Mouse (Mus musculus): ENCODE data around the gene Gm47841.

Gene Gm47841

DNA sequence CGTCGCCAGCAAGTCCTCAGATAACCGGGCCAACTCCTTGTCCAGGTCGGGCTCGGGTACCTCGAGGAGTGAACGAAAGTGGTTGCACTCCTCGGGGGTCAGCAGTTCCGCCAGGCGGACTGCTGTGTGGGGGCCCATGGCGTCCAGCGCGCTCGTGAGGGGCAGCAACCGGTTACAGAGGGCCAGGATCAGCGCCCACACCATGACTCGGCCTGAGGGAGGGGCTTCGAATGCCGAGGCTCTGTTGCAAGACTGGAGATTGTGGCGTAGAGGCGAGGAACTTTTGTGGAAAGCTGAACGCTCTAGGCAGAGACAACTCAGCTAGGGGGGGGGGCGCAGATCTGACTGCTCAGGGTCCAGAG is at the start of gene Gm47841:
Gm47841 (minus strand) TSS at position 204 of the 362 bp plus-strand sequence.
- no peak for DNase-seq (ENCODE audit: low spot score in 2 of 2)

DNA sequence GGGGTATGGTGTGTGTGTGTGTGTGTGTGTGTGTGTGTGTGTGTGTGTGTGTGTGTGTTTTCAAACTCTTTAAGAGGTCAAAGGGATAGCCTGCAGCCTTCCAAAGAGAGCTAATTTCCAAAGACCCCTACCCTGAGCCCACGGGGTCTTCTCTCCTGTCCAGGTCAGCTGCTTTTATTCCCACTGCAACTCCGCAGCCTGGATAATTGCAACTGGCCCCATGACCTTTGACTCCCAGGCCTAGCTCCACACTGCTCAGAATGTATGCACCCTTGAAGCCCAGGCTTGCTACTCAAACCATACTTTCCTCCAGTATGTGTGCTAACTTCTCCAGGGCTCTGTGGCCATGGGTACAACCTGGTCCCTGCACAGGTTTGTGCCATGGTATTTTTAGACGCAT is 48.2 kb upstream of the Gm47841 start:
- no peak for DNase-seq (ENCODE audit: low spot score in 2 of 2)

DNA sequence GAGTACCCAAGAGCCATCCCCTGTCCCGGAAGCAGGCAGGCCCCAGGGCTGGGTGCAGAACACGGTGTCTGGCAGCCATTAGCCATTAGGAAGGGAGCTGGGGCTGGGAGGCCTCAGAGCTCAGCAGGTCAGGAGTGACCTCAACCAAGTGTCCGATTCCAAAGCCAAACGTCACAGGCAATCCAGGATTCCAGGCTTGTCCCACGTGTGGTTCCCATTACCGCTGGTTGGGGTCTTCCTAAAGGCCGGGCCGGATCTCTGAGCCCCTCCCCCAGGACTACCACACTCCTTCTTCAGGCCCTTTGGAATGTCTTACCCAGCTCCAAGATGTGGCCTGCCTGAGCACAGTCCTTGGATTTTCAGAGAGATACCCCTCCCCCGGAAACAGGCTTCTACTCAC is 47.8 kb upstream of the Gm47841 start:
- no peak for DNase-seq (ENCODE audit: low spot score in 2 of 2)

DNA sequence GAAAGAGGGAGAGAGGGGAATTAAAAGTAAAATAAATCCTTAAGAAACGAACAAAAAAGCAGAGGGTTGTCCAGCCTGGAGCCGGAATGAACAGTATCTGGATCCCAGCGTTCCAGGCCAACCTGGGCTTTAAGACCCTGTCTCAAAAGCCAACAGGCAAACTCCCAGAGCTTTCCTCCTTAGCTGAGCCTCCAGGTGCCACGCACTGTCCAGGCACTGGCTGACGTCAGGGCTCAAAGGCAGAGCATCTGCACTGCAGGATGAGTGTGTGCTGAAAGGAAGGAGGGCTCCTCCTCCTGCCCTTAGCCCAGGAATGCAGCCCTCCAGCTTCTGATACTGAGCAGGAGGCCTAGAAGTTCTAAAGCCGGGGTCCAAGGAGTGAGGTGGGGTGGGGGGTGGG is 46.8 kb upstream of the Gm47841 start:
- DNase-seq (ENCODE audit: low spot score in 2 of 2): no peak

DNA sequence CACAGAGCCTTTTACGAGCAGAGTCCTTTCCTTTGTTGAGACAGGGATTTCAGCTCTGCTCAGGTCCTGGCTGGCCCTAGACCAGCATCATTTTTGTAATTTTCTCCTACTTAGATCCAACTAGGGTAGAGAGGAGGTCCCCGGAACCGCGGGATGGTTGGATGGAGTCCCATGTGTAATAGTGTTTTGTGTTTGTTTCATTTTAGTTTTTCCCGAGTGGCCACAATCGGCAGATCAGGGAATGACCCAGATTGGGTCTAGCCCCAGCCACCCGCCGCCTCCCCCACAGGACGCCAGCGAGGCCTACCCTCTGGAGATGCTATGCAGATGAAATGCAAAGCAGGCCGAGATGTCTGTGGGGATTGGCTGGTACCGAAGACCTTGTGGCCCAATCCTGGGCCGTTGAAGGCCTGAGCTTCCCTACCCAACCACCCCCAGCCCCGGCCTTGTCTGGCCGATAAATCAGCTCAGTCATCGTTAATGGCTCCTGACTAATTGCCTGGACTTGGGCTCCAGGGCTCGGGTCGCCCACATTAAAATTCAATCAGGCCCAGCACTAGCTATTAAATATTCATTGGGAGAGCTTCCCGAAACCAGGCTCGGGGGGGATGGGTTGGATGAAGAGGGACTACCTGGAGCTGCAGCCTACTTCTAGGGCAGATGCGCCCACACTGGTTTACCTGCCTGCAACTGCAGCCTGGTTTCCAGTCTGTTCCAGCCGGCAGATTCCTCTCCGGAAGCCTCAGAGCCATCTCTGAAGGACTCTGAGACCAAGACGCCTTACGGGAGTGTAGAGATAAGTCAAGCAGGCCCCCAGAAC is 45.8 kb upstream of the Gm47841 start:
- DNase-seq (ENCODE audit: low spot score in 2 of 2): no peak

DNA sequence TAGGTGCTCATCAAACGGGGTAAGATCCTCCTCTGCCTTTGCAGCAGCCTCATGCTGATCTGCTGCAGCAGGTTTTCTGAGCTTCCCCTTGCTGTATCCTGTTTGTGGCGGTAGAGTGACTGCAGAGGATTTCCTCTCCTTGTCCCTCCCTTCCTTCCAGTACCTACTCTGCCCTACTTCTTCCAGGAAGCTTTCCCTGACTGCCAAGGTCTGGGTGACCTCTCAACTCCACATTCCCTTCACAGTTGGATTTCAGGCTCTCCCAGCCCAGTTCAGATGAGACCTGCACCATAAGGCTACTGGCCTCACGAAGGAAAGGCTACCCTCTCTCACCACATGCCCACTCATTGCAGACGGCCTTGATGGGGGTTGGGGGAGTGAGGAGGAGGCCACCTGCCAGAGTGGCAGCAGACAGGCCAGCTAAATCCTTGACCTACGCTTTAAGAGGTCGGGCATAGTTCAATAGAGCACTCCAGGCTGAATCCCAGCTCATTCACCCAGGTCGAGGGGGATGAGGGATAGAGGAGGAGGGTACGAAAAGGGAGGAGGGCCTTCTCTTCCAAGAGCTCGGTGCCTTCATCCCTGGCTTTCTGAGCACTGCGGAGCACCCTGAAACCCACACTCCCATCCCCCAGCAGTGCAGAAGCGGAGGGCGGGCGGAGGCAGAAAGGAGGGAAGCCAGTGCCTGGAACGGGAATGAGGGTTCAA is 45.1 kb upstream of the Gm47841 start:
- DNase-seq (ENCODE audit: low spot score in 2 of 2): no peak

DNA sequence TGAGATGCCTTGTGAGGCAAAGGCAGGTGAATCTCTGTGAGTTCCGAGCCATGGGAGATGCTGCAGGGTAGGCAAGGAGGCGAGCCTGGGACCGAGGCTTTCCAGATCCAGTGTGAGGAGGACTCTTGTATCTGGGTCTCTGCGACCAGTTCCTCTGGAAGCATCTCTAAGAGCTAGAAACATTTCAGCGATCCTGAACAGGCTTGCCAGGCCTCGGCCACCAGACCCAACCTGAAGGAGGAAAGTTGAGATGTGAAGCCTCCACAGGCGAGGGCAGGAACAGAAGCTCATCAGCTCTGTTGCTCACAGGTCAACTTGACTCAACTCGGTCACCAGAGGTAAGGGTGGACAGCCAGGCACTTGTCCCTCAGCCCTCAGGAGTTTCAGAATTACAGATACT is 44.4 kb upstream of the Gm47841 start:
- DNase-seq (ENCODE audit: low spot score in 2 of 2): no peak

DNA sequence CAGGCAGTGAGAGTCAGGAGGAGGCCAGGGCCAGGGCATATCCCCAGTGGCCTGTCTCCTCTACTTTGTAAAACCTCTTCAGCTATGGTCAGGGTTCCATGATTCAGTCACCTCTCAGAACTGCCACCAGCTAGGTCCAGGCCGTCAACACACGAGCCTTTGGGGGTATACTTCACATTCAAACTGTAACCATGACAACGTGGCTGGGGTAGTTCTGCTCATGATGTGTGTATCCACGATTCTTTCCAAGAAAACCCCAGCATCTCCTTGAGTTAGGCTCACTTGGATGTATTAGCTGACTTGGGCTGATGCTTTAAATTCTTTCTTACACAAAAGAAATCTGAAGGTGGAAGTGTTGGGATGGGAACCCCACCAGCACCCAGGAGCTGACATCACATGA is 41.1 kb upstream of the Gm47841 start:
- no peak for DNase-seq (ENCODE audit: low spot score in 2 of 2)

DNA sequence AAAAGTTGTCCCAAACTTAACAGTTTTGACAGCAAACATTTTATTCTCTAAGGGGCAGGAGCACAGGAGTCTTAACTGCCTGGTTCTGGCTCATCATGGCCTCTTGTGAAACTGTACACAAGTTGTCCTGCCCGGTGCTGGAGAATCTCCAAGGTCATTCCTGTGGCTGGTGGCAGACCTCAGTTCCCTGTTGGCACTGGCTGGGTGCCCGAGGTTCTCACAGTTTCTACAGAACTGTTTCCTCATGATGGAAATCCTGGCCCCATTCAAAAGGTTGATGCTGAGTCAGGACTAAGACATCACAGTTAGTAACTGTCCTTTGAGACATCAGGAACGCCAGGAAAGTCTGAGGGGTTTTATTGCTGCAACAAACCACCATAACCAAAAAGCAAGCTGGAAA is 39.8 kb upstream of the Gm47841 start:
- no peak for DNase-seq (ENCODE audit: low spot score in 2 of 2)

DNA sequence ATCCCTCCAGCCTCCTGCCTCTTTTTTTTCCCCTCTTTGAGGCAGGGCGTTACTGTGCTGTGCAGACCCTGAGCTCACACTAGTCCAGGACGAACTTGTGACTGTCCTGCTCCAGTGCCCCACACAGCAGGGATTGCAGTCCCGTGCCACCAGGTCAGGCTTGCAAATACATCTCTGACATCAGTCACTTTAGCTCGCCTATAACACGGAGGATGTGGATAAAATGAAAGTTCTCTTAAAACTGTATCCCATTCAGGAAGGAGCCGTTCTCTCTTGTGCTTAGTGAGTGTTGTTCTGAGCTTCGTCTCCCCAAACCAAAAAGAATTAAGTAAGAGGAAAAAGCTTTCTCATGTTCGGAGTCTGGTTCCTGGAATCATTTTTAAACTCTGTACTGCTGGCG is 39.3 kb upstream of the Gm47841 start:
- DNase-seq (ENCODE audit: low spot score in 2 of 2): no peak

DNA sequence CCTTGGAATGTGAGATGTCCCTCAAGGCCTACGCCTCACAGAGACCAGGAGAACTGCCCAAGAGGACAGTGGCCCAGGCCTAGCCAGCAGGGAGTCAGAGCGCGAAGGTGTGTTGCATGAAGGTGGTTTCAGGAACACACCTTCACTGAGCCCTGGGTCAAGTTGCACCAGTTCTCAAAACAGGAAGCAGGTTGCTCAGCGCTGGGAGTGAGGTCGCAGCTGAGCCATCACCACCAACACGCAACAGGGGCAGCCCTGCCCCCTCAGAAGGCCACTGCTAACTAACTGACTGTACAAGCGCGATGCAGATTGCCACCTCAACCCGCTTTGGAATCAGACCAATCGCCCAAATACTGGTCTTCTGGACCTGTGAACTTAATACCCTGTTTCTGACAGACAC is 37.3 kb upstream of the Gm47841 start:
- DNase-seq (ENCODE audit: low spot score in 2 of 2): no peak

DNA sequence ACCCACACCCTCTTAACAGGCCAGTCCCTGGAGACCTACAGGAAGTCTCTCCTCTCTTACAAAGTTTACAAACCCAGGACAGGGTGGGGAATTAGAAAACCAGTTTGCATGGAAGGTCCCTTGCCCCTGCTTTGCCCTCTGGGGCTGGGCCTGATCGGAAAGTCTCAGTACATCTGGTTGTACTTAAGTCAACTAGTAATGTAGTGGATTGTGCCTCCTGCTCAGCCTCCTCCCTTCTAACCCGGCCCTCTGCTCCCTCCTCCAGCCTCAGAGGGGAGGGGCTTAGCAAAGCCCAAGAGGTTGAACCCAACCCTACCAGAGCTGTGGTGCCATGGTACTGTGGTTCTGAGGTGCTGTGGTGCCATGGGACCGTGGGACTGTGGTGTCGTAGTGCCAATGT is 35.0 kb upstream of the Gm47841 start:
- no peak for DNase-seq (ENCODE audit: low spot score in 2 of 2)

DNA sequence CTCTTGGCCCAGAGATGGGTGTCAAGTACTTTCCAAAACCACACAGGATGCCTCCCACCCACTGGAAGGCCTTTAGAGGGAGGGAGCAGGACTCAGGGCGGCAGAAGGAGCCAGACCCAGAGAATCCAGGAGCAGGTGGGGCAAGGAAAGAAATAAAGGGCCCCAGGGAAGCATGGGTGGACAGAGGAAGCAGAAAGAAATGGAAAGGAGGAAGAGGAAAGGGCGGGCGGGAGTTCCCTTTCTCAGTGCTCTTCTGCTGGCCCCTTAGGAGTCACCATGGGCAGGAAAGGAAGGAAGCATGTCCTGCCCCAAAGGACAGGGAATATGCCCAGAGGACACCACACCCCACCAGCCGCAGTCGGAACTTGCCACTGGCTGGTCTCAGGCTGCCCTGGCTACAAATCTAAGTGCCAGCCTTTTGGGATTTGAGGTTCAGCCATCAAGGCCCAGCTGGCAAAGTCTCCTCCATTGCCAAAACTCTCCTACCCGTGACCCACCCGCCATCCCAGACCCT is 33.9 kb upstream of the Gm47841 start:
- DNase-seq (ENCODE audit: low spot score in 2 of 2): no peak

DNA sequence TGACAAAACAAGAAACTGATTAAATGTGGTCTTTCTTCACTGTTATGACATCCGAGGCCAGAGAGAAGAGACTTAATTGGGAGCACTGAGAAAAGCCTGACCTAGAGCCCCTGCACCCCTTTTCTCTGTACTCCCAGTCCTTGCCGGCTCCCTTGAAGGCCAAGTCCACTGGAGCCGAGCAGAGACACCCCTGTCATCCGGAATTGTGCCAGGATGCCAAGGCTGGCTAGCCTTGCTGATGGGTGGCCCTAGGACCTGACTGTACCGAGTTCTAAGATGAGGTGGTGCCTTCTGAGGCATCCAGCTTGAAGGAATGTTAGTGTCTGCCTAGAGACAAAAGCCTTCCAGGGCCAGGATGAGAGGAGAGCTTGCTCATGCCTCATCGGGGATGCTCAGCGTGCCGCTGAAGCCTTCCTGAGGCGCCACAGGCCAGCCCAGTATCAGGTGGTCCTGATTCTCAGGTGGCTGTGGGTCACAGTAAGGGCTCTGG is 32.9 kb upstream of the Gm47841 start:
- DNase-seq (ENCODE audit: low spot score in 2 of 2): no peak

DNA sequence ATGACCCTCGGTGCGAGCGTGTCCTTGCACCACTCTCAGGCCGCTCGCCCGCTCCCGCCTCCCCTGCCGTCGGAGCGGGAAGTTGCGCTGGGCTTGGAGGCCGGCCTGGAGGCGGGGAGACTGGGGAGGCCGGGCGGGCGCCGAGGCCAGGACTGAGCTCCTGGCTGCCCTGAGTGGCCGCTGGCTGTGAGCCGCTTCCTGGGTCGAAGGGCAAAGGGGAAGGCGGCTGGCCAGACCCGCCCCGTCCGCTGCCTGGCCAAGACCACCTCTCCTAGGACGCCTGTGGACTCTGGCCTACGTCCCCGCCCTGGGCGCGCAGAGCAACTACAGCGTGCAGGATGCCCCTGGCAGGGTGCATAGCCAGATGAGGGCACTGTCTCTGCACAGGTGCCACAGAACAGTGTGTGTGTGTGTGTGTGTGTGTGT is 31.5 kb upstream of the Gm47841 start:
- DNase-seq (ENCODE audit: low spot score in 2 of 2): peak; percentile 45 to 56

DNA sequence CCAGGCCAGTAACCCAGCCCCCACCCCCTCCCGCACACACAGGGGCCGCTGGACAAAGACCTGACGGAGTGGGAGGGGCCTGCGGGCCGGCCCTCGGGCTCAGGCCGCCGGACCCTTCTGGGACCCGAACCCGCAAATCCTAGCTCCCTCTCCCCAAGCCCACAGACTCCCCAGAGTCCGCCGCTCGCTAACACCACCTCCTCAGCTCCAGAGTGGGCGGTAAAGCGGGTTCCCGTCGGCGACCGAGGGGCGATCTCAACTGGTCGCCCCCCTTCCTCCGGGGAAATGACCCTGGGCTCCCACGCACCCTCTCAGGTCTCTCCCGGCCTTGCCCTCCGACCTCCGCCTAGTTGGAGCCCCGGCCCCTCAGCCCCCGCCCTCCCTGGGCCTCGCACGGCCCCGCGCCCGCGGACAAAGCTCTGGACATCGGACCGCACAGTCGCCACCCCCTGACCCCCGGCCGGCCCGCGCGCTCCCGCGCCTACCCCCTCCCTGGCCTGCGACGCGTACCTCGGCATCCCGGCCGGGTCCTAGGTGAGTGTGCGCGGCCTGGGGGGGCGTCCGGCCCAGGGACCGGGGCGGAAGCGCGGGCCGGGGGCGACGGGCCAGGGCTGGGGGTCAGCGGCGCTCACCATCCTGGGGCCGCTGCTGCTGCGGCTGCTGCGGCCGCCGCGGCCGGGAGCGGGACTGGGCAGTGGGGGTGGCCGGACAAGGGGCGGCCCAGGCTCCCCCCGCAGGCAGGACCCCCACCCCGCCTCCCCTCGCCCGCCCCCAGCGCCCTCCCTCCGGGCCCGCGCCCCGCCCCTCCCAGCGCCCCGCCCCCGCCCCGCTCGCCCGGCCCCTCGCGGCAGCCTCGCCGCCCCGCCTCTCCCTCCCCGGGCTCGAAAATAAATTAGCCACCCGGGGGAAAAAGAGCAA is 30.9 kb upstream of the Gm47841 start, which contains the start of gene Fignl2:
Fignl2 (minus strand) TSS at position 755 of the 918 bp plus-strand sequence.
- no peak for DNase-seq (ENCODE audit: low spot score in 2 of 2)

DNA sequence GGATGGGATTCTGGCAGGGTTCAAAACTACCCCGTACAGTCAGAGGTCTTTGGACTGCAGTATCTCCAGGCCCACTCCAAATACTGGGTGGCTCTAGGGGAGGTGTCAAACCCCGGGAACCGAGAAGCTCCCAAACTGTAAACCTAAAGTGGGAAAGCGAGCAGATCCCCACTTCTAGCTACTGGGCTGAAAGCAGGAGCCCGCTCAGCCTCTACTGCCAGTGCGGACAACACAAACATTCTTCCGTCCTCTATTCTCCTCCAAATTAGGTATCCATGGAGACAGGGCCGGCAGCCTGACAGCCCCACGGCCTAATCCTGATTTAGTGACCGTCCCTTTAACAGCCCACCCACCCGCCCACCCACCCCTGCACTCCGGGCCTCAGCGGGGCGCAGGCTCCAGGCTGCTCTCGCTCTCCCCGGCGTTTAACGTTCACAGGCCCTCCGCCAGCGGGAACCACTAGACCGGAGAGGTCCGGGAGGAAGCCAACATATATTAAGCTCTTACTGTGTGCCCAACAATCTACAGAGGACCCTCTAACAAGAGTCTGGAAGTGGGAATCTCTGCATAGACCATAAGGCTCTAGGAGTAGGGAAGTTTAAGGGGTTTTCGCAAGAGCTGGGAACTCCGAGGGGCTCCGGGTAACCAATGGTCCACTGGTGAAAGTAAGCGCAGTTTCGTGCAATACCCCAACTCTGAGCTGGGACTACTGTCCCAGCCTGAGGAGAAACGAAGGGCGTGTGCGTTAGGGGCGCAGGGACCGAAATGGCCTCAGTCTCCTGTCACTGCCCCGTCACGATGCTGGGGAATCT is 30.0 kb upstream of the Gm47841 start:
- no peak for DNase-seq (ENCODE audit: low spot score in 2 of 2)

DNA sequence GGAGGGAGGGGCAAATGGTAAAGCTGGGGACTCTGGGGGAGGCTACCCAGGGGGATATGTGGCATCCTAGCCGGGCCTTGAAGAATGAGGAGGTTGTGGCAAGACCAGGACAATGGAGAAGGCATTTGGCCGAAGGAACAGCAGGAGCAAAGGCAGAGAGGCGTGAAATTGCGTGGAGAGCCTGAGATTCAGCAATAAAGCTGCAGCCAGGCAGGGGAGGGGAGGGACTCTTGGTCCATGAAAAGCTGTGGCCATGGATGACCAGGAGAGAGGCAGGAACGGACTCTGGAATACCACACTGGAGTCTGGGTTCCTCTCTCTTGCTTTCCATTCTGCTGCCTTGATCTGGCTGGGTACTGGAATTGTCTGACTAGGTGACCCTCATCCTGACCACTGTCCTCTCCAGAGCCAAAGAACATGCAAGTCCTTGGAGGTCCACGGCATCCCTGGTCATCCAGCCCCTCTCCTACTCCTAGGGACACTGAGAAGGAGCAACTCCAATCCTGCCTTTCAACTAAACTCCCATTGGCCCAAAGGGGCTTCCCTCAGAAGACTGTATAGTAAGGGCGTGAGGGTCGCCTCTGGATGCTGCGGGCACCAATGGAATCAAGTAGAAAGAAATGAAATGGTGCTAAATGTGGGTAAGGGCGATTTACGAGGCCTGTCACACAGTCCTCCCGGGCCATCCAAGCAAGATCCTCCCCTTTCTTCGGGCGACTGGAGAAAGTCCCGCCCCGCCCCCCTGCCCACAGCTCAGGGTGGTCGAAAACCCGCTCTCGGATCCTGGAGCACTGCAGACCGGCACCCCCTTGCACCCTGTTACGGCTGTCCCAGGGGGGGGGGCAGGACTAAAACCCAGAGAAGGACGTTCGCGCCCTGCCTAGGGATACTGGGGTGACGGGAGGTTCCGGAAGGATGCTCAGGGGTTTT is 29.1 kb upstream of the Gm47841 start:
- DNase-seq (ENCODE audit: low spot score in 2 of 2): peak in 1 of 2 experiments; percentile 40

DNA sequence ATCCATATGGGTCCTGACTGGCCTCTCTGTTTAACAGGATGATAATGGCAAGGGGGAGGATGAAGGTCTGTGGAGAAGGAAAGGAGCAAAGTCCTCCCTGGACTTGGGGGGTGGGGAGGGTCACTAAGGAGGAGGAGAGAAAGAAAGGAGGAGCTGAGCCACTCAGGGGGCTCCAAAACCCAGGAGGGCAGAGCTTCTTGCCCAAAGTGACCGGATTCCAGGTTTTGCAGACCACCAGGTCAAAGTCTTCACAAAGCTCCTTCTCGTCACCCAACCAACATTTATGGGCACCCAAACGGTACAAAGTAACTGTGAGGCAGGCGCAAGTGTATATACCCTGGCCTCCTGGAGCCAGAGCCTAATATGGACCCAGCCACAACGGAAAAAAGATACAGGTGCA is 28.5 kb upstream of the Gm47841 start:
- no peak for DNase-seq (ENCODE audit: low spot score in 2 of 2)

DNA sequence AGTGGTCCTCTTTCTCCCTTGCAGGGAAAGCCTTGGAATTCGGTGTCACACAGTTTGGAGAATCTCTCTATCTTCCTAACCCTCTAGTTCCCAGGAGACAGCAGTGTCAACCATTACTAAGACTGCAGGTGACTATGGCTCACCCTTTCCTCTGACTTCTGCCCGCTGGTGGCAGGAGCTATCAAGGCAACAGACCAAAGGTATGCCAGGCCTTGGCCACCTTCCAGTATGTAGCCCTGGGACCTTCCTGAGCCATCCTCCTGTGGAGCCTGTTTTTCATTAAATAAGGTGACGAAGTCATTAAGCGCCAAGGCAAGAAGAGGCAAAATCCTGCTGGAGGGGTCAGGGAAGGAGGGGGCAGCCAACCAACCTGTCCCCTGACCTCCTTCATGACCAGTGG is 28.0 kb upstream of the Gm47841 start:
- no peak for DNase-seq (ENCODE audit: low spot score in 2 of 2)
